Mouse (Mus musculus) liver, embryonic 14.5 days (tissue): ENCODE data around the gene Chst8. TPM values are rescaled to one million over a fixed set of nuclear protein-coding genes. Genes with fewer than 3 reads are reported as not detected.

ENCODE experiments used
- ATAC-seq: fragments of 200-750 bp; cut with Nextera tagmentation; 2 replicates; pipeline ENCODE4 v1.8.0; 2017; ENCODE audit warnings: moderate number of reproducible peaks, mild to moderate bottlenecking, moderate library complexity; ENCODE audit not compliant: insufficient read depth
- DNase-seq, 3 experiments: peaks; one replicate each; pipeline ENCODE4 v3.0.0-alpha.2; 2012 to 2013; ENCODE audit warnings: low read depth in 3 of 3, low spot score in 3 of 3
- H3K27ac ChIP-seq: fragments of 300-500 bp; sonication (generic); 2 replicates; pipeline ENCODE4 v1.5.1; 2014; ENCODE audit warnings: moderate library complexity, mild to moderate bottlenecking, control low read depth, inconsistent platforms
- H3K27me3 ChIP-seq: fragments of 300-500 bp; sonication (generic); 2 replicates; pipeline ENCODE4 v1.6.1; 2014; ENCODE audit warnings: mild to moderate bottlenecking, low read length, moderate library complexity; ENCODE audit not compliant: control insufficient read depth, insufficient read depth
- H3K36me3 ChIP-seq: fragments of 300-500 bp; sonication (generic); replicated peaks from 2 replicates; pipeline ENCODE4 v1.6.1; 2014; ENCODE audit warnings: low read depth; ENCODE audit not compliant: control insufficient read depth, insufficient read depth
- H3K4me1 ChIP-seq, 2 experiments: fragments of 200-500 bp in 1 of 2; fragments of 300-500 bp in 1 of 2; sonication (generic) in 1 of 2; replicated peaks; 2 replicates each; pipeline ENCODE4 v1.6.1; 2012 to 2014; ENCODE audit warnings: antibody characterized with exemption in 1 of 2, inconsistent platforms in 1 of 2, low read length in 1 of 2; ENCODE audit not compliant: control insufficient read depth in 2 of 2, insufficient read depth in 2 of 2
- H3K4me2 ChIP-seq: fragments of 300-500 bp; sonication (generic); 2 replicates; pipeline ENCODE4 v1.6.1; 2014; ENCODE audit warnings: low read depth, mild to moderate bottlenecking, control low read depth, moderate library complexity
- H3K4me3 ChIP-seq, 2 experiments: fragments of 200-500 bp in 1 of 2; fragments of 300-500 bp in 1 of 2; sonication (generic) in 1 of 2; 2 replicates each; pipeline ENCODE4 v1.5.1; 2012 to 2014; ENCODE audit warnings: low read depth in 2 of 2, low read length in 2 of 2, mild to moderate bottlenecking in 2 of 2, control low read depth in 1 of 2, inconsistent platforms in 1 of 2, moderate library complexity in 1 of 2; ENCODE audit not compliant: insufficient read depth in 1 of 2
- H3K9ac ChIP-seq: fragments of 300-500 bp; sonication (generic); replicated peaks from 2 replicates; pipeline ENCODE4 v1.6.1; 2014; ENCODE audit warnings: mild to moderate bottlenecking, control low read depth, moderate library complexity
- H3K9me3 ChIP-seq: fragments of 300-500 bp; sonication (generic); 2 replicates; pipeline ENCODE4 v1.6.1; 2016; ENCODE audit warnings: low read length, mixed read lengths; ENCODE audit not compliant: control insufficient read depth
- CTCF ChIP-seq: IDR thresholded peaks from 2 replicates; pipeline ENCODE4 v1.5.1; 2016; ENCODE audit warnings: antibody characterized with exemption, low read depth, control low read depth
- EP300 ChIP-seq: IDR thresholded peaks from 2 replicates; pipeline ENCODE4 v1.6.1; 2016; ENCODE audit warnings: antibody characterized with exemption, low read depth
- WGBS: fragments of 180-500 bp; shearing (Covaris S2); extraction: QIAGEN DNeasy Blood & Tissue Kit; methylation state at CpG from one replicate; pipeline ENCODE4 v1.1.7; 2014; ENCODE audit not compliant: insufficient replicate concordance; 5-methylcytosine and 5-hydroxymethylcytosine counted together
- polyA plus RNA-seq, 2 experiments: library from polyadenylated mRNA; depleted of rRNA in 1 of 2; stranded (reverse) in 1 of 2; unstranded in 1 of 2; fragments of >200 nt; fragmentation: Nextera tagmentation in 1 of 2; extraction: Ambion mirVana in 1 of 2; gene quantifications; 2 replicates each; pipeline versions ENCODE4 v1.2.1 to v1.2.3; 2012 to 2014

The Chst8 gene
- polyA plus RNA-seq, 2 experiments, result 0.25 to 0.37 TPM

DNA sequence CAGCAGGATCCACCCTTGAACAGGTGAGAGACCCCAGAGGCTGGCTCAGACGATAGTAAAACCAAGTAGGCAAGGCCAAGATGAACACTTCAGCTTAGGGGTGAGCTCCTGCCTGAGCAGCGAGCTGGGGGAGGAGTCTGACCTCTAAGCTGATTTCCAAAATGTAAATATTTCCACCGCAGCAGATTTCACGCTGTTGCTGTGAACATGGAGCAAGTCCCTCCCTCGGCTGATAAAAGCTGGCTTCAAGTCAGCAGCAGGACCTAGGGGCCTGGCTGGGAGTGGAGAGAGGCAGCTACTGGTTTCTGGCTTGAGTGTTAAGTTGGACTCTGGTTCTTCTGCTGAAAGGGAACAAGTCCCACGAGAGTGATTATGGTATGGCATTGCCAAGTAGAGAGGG, 123.5 kb downstream of the Chst8 start:
- no peaks in the 10 kb centered on the region for H3K9me3 ChIP-seq
- no peaks in the 10 kb centered on the region for H3K27me3 ChIP-seq
- no peak for TF ChIP-seq EP300
- TF ChIP-seq CTCF, result no peak
- no peaks in the 10 kb centered on the region for H3K4me1 ChIP-seq
- no peak overlapping the region for H3K4me2 ChIP-seq
- ATAC-seq, result no peak
- H3K4me3 ChIP-seq, result no peak overlapping the region
- no peak overlapping the region for H3K27ac ChIP-seq
- 17% methylated on average over 6 of the region's 6 CpGs for WGBS
- no peak overlapping the region for H3K9ac ChIP-seq
- no peaks in the 10 kb centered on the region for H3K36me3 ChIP-seq
- DNase-seq, result no peak

DNA sequence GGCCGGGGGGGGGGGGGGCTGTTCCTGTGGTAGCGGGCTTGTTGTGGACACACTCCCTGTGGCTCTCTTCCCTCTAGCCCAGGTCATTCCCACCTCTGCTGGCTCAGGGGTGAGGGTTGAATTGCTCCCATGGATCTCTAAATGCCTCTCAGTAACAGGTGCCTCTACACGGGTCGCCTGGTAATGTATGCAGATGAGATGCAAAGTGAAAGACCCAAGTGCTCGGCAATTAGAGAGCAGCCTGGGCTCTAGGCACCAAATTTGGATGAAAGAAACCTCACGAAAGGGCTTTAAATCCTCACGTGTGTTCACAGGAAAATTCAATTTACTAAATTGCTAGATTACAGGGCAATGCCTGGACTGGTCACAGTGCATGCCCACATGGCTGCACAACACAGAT, 126.7 kb downstream of the Chst8 start:
- Histone ChIP-seq H3K9me3 (no peaks in the 10 kb centered on the region), H3K4me1 (no peaks in the 10 kb centered on the region), H3K27ac (no peak overlapping the region), H3K27me3 (no peaks in the 10 kb centered on the region), H3K4me2 (no peak overlapping the region), H3K9ac (no peak overlapping the region), H3K4me3 (no peak overlapping the region), H3K36me3 (no peaks in the 10 kb centered on the region)
- TF ChIP-seq CTCF (no peak), EP300 (no peak)
- no peak for DNase-seq
- ATAC-seq, result no peak
- 31% methylated on average over 6 of the region's 7 CpGs for WGBS

DNA sequence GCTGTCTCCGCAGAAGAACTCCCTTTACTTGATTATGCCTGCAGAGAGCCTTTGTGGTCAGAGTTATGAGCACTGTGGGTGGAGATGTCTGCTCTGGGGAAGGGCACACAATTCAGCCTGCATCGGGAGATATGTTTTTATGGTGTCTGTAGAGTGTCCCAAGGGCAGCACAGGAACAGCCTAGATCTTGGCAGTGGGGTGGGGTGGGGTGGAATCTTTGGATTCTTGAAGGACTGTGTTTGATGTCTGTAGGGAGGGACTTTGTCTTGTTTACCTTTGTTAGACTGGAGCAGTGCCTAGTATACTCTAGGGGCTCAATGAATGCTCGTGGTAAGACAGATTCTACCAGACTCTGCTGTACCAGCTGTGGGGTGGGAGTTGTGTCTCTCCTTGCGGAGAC, 127.3 kb downstream of the Chst8 start:
- ATAC-seq (no peak), DNase-seq (no peak)
- WGBS, result 47% methylated on average over 4 of the region's 4 CpGs

DNA sequence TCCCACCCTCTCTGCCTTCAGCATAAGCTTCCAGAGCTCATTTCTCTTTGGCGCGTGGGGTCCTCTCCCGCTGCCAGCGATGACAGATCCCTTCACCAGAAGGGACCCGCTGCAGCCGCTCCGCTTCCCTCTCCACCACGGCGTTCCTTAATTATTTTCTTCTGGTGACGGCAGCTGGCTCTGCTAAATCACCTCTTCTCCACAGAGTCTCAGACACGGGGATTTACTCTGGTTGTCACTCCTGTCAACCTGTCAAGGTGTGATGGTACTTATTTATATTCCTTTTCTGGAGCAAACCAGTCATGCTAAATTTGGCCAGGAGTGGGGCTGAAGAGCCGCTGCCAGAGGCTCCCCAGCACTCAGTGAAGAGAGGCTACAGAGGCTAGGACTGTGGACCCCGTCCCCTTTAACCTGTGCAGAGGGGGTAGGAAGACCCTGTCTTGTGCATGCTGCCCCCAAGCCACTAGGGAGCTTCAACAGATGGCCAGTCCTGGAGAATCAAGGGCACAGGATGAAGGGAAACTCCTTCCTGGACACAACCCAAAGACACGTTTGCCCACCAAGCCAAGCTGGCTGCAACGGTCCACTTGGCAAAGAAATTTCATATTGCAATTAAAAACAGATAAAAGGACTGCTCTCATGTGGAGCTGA, 131.6 kb downstream of the Chst8 start:
- no peak for ATAC-seq
- WGBS, result 58% methylated on average over 15 of the region's 15 CpGs
- no peak overlapping the region for H3K4me2 ChIP-seq

More for the DNA sequence above, 127.3 kb downstream of the Chst8 start:
- Histone ChIP-seq H3K4me3 (no peak overlapping the region), H3K27me3 (no peaks in the 10 kb centered on the region), H3K4me2 (no peak overlapping the region), H3K9me3 (no peaks in the 10 kb centered on the region), H3K4me1 (no peaks in the 10 kb centered on the region), H3K36me3 (no peaks in the 10 kb centered on the region), H3K27ac (no peak overlapping the region), H3K9ac (no peak overlapping the region)
- TF ChIP-seq CTCF (no peak), EP300 (no peak)

DNA sequence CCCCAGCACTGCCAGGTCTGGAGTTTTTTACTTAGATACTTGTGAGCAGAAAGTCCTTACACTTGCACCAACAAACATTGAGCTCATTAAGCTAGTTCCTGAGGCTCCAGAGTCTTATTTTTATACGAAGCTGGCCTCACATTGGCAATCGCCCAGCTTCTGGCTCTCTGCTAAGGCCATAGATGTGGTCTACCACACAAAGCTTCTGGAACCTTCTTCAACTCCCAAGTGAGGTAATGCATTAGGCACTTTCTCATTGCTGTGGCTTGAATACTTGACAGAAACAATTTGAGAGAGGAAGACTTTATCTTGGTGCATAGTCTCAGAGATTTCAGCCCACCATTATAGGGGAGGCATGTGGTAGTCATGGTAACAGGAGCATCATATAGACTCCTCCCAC, 132.6 kb downstream of the Chst8 start:
- Histone ChIP-seq H3K9me3 (no peaks in the 10 kb centered on the region), H3K36me3 (no peaks in the 10 kb centered on the region), H3K27me3 (peaks cover 11% of the 10 kb centered on the region), H3K4me3 (no peak overlapping the region), H3K4me2 (no peak overlapping the region), H3K9ac (no peak overlapping the region), H3K27ac (no peak overlapping the region), H3K4me1 (no peaks in the 10 kb centered on the region)
- WGBS, result 32% methylated on average over 2 of the region's 2 CpGs
- ATAC-seq, result no peak
- TF ChIP-seq CTCF (no peak), EP300 (no peak)
- no peak for DNase-seq

More for the DNA sequence above, 131.6 kb downstream of the Chst8 start:
- Histone ChIP-seq H3K9ac (no peak overlapping the region), H3K4me1 (no peaks in the 10 kb centered on the region), H3K9me3 (no peaks in the 10 kb centered on the region), H3K4me3 (no peak overlapping the region), H3K27me3 (peaks cover 1% of the 10 kb centered on the region; the same call in 1 of the 2 replicates), H3K27ac (no peak overlapping the region), H3K36me3 (no peaks in the 10 kb centered on the region)
- TF ChIP-seq CTCF, result no peak
- TF ChIP-seq EP300, result no peak
- no peak for DNase-seq
